Mouse (Mus musculus) kidney, adult 11 months (tissue): ENCODE measurements around the gene Lat2.
A peak's percentile ranks its signal among the peaks of the same experiment; 100 is the strongest.

Experiments used
- DNase-seq: peaks from one replicate; pipeline ENCODE4 v3.0.0; 2022

Gene Lat2

DNA sequence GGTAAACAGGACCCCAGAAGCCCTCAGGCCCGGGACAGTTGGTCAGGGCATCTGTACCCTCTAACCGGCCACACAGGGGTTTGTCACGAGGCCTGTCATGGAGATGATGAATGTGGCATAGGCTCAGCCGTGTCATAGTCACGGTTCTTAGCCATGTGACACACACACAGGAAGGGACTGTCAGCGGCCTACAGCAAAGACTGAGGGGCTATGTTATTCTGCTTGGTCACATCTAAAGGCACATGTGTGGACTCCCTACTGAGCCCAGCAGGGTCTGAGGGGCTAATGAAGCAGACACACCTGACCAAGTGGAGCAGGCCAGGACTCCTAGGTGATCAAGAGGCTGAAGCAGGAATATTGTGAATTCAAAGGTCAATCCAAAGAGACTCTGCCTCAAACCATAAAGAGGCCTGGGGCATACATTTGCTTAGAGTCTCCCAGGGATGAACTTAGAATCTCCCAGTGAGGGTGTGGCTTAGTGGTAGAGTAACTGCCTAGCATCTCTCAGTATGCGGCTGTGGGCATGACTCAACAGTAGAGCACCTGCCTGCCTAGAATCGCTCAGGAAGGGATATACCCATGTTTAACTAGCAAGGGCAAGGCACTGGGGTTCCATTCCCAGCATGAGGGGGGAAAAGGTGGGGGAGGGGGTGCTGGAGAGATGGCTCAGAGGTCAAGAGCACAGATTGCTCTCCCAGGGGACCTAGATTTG, 2.9 kb downstream of the Lat2 start:
- DNase-seq: no peak

DNA sequence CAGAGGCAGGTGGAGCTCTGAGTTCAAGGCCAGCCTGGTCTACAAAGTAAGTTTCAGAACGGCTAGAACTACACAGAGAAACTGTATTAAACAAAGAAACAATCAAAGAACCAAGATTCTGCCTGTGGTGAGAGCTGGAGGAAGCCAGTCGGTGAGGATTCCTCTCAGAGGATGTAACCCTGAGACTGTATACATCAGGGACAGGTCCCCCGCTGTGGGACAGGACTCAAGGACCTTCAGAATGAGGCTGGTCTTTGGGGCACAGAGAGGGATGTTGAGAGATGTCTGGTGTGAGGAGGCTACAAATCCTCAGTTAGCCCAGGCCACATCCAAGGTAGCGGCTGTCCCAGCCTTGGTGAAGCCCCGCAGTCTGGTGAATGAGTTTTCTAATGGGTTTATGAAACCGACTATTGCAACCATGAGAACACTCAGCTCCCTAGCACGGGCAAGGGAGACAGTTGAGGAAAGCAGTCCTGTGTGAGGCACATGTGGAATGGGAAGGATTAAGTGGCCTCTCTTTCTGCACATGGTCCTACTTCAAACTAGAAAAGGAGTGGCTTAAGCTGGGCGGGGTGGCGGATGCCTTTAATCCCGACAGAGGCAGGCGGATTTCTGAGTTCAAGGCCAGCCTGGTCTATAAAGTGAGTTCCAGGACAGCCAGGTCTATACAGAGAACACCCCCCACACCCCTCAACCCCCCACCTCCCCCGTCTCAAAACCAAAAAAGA, 4.7 kb downstream of the Lat2 start:
- DNase-seq: no peak

DNA sequence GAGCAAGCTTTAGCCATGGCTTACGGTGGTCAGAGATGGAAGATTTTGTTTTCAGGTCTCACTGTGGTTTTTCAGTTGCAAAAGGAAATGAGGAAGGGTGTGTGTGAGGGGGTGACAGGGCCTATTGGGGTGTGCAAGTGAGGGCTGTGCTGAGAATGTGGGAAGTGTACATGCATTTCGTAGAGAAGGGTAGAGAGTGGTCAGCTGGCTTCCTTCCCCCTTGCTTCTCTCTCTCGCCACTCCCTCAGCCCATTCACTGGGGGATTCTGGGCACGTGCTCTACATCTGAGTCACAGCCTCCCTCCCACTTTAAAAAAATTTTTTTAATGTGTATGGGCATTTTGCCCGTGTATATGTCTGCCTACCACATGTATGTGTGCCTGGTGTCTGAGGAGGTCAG, 7.7 kb downstream of the Lat2 start:
- DNase-seq: no peak

DNA sequence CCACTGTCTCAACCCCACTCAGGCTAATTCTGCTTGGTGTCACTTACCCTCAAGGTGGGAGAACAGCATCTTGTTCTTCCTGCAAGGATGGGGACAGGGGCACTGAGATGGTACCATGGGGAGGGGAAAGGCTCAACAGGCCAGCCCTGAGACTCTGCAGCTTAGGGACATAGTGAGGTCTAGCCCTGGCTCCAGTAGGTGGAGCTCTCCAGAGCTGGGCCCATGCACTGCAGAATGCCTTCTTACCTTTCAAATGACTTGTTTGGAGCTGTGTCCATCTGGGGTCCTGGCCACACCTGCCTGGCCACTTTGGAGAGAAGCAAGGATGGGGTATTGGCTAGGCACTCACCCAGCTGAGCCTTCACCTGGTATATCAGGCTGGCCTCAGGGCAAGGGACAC, 8.5 kb downstream of the Lat2 start:
- DNase-seq: no peak

DNA sequence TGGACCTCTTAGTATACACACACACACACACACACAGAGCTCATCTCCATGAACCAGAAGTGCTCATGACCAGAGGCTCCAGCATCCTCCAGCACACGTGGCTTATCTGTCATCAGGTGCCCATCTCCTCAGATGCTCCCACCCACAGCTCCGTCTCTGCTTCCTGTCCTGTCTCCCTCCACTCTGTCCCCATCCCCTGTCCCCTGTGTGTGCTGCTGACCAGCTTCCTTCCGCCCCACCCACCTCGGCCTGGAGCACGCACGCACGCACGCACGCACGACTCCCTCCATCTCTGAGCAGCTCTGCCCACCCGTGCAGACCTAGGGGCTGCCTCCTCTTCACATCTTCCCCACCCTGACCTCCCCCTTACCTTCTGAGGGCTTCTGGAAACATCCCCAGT, 10.4 kb downstream of the Lat2 start:
- DNase-seq: no peak

DNA sequence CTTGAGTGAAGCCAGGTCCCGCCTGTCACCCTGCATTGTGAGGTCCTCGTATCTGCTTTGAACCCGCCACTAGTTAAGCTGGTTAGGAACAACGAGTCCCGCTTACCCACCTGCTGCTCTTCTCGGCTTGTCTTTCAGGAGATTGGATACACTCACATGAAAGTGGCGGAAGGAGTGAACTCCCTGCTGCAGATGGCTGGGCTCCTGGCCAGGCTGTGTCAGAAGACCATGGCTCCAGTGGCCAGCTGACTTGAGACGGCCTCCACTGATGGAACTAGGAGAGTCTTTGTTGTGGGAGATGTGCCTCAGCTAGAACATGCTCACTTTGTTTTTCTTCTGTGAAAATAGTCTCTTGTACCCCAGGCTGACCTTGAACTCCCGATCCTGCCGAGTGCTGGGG, 17.1 kb downstream of the Lat2 start:
- DNase-seq: no peak

DNA sequence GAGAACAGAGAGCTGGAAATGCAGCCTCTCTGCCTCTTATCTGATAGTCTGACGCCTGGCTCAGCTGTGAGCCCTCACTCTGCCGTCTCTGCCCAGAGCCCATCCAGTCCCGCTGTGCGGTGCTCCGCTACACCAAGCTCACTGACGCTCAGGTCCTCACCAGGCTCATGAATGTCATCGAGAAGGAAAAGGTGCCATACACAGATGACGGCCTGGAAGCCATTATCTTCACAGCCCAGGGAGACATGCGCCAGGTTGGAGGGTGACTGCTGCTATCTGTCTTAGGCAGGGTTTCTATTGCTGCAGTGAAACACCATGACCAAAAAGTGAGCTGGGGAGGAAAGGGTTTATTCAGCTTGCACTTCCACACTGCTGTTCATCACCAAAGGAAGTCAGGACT, 21.7 kb downstream of the Lat2 start:
- DNase-seq: no peak

DNA sequence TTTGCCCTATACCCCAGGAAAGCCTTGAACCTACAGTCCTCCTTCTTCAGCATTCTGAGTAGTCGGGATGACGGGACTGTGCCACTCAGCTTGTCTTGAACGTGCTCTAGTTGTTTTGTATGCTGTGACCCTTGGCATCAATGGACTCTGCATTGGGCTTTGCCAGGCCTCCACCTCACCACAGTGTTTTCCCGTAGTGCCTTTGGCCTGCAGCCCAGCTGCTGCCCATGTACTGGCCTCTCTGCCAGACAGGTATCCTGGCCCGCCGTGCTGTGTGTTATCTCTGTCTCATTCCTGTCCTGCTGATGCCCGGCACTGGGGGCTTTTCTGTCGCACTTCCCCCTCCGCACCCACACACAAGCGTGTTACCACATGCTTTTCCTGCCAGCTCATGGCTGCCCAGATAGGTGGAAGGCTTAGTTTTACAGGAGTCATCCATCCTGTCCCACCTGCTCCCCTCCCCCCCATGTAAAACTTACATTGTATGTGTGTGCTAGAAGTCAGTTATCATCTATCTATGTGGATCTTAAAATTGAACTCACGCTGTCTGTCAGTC, 22.7 kb downstream of the Lat2 start:
- DNase-seq: peak; percentile 56

DNA sequence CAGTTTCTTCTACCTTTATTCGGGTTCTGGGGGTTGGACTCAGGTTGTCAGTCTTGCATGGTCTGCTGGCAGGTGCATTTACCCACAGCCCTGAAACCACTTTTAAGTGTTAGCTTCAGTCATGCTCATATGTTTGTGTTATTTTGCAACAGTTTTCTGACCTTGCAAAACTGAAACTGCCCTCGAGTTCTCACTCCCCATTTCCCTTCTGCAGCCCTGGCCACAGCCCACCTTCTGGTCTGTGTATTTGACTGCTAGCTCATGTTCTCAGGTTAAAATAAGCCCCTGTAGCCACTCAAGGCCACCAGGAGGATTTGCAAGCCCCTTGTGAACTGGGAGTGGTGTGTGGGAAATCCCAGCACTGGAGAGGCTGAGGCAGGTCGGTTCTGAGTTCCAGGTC, 24.9 kb downstream of the Lat2 start:
- no peak for DNase-seq

DNA sequence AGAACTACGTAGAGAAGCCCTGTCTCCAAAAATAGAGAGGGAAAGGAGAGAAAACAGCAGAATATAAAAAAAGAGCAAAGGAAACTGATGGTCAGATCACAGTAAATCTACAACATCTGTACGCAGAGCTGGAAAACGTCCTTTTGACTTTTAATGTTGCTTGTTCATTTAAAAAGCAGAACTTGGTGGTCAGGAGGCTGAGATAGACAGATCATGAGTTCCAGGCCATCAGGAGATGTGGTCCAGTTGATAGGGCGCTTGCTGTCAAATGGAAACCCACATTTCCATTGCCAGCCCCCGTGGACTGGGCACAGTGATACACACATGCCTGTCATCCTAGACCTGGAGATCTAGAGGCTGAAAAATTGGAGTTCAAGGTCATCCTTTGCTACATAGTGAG, 30.0 kb downstream of the Lat2 start:
- no peak for DNase-seq

DNA sequence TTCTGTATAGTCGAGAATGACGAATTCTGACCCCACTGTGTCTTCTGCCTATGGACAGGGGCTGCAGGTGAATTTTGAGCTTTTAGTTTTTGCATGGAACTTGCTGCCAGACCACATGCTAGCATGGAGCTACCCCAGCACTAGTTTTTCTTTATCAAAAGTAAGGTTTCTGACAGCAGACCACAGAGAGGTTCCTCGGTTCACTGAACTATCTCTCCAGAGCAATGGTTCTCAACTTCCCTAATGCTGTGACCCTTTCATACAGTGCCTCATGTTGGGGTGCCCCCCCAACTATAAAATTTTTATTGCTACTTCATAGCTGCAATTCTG, 31.0 kb downstream of the Lat2 start:
- no peak for DNase-seq

DNA sequence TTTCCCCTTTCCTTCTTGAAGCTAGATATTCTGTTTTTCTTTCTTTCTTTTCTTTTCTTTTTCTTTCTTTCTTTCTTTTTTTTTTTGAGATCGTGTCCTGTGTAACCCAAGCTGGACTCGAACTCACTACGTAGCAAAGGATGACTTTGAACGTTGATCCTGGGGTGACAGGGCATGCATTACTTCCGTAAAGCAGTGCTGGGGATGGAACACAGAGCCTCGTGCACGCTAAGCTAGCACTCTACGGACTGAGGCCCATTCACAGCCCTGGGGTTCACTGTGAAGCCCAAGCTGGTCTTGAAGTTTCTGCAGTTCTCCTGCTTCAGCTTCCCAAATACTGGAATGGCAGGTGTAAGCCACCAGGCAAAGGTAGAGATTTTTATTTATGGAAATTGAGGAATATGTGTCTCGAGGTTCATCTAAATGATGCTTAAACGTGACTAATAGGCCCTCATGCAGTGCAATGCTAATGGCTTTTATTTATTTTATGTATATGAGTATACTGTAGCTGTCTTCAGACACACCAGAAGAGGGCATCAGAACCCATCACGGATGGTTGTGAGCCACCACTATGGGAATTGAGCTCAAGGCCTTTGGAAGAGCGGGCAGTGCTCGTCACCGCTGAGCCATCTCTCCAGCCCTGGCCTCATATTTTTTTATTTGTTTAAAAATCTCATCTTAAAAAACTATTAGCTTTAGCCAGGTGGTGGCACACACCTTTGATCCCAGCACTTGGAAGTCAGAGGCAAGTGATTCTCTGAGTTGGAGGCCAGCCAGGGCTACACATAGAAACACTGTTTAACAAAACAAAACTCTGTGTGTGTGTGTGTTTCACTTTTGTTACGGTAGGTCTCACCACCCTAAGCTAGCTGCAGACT, 31.6 kb downstream of the Lat2 start:
- DNase-seq: no peak

DNA sequence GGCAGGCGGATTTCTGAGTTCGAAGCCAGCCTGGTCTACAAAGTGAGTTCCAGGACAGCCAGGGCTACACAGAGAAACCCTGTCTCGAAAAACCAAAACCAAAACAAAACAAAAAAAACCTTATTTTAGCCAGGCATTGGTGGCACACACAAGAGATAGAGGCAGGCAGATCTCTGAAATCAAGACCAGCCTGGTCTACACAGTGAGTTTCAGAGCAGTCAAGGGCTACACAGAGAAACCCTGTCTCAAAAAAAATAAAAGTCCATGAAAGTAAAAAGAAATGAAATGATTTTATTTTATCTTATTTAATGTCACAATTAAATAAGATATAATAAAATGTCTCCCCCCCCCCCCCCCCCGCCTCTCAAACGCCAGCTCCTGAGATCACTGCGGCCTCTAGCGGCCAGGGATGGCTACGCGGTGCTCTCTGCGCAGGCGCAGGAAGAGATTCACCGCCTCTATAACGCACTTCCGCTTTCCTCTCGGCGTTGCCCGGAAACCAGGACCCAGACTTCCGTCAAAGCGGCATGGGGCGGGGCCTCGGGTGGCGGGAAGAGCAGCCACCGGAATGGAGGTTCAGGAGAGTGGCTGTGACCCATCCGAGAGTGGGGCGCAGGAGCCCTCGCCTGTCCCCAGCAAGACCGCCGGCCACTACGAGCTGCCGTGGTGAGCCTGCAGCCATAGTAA, 32.5 kb downstream of the Lat2 start:
- peak; percentile 94 for DNase-seq

DNA sequence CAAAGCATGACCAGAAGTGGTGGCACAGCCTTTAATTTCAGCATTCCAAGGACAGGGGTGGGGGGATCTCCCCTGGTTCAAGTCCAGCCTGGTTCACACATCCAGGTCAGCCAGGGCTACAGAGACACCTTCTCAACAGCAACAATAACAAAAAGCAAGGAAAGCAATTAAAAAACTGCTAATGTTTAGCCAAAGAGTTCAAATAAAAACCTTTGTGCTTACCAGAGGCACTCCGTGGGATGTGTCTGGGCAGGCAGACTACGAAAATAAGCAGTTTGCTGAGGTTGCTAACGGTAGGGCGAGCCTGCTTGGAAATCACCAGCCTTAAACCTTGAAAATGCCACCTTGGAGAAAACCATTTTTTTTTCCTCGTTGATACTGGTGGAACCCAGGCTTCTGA, 33.7 kb downstream of the Lat2 start, which contains the start of gene Rfc2:
Gene Rfc2, plus strand, starts transcription at position 221 of the 400 bp plus-strand sequence.
- peak; percentile 60 for DNase-seq

DNA sequence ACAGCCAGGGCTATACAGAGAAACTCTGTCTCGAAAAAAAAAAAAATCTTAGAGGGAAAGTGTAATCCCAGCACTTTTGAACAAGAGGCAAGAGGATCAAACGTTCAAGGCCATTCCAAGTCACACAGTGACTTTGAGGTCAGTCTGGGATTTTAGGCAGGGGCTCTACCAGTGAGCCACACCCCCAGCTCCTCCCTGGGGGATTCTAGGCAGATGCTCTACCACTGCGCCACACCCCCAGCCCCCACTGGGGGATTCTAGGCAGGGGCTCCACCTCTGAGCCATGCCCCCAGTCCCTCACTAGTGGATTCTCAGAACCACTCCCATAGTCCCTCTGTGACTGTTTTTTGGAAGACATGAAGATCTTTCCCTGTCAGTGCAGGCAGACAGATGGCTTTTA, 35.7 kb downstream of the Lat2 start:
- DNase-seq: no peak

DNA sequence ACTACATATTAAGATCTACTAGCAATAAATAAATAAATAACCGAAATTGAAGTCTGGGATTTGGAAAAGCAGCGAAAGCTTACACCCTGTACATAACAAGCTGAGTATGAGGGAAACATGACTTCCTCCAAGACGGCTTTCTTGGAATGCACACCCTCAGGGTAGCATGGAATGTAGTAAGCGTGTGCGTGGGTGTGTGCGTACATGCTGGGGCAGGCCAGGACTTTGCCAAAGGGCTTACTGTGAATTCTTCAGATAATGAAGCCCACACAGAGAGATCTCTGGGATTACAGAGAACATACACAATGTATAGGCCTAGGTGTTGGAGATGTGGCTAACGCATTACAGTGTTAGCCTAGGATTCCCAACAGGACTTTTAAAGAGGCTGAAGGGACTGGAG, 37.3 kb downstream of the Lat2 start:
- no peak for DNase-seq

DNA sequence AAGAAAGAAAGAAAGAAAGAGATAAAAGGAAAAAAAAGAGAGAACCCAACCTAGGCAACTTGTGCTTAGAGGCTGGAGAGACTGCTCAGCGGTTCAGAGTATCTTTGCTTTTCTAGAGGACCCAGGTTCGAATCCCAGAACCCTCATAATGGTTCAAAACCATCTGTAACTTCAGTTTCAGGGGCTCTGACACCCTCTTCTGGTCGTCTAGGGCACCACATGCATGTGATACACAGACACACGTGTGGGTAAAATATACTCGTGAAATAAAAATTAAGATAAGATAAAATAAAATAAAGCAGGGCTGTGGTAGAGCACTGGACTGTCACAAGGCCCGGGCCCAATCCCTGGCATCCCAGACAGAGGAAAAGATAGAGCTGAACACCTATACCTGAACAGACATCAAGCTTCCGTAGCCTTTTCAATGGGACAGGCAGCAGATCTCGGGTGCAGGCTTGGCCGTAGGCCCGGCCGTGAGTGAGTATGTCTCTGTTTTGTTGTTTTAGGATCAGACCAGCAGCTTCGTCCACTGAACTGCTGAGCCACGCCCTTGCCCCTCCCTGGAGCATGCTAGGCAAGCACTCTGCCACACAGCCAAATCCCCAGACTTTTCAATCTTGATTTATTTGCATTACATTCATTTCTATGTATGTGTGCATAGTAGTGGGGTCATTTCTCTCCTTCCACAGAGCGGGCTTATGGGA, 38.2 kb downstream of the Lat2 start:
- no peak for DNase-seq

DNA sequence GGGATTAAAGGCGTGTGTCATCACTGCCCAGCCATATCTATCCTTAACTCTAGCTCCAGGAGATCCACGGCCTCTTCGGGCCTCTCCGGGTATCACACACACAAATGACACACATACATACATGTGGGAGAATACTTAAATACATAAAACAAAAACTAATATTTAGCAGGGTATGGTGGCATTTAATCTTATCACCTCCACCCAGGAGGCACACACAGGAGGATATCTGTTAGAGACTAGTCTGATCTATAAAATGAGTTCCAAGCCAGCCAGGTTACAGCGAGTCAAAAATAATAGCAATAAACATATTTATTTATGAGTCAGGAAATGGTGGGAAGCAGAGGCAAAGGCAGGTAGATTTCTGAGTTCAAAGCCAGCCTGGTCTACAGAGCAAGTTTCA, 39.0 kb downstream of the Lat2 start:
- DNase-seq: no peak

DNA sequence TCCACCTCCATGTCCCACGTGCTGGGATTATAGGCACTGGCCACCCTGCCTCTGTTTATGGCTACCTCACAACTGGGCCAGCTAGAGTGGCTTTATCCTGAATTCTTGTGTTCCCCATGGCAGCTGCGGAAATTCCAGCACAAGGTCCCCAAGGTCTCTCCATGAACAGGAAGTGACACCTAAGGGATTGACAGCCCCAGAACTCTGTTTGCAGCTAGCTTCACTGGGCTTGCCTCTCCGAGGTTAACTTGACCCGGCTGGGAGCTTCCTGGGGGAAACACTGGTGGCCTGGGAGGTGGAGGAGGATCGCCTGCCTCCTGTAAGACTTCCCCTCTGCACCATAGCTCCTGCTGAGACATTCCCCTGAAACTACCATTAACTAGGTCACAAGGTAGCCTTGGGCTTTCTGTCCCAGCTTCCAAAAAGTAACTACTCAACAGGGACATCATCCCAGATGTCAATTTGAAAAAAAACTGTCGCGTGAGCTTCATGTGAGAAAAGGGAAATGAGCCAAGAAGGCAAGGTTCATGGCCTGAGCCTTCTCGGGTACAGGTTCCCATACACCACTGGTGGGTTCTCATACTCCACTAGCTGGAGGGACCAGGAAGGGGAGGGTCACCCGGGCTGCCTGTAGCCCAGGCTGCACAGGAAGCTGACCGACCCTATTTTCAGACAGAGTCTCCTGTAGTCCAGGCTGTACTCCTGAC, 42.2 kb downstream of the Lat2 start:
- DNase-seq: peak; percentile 45

DNA sequence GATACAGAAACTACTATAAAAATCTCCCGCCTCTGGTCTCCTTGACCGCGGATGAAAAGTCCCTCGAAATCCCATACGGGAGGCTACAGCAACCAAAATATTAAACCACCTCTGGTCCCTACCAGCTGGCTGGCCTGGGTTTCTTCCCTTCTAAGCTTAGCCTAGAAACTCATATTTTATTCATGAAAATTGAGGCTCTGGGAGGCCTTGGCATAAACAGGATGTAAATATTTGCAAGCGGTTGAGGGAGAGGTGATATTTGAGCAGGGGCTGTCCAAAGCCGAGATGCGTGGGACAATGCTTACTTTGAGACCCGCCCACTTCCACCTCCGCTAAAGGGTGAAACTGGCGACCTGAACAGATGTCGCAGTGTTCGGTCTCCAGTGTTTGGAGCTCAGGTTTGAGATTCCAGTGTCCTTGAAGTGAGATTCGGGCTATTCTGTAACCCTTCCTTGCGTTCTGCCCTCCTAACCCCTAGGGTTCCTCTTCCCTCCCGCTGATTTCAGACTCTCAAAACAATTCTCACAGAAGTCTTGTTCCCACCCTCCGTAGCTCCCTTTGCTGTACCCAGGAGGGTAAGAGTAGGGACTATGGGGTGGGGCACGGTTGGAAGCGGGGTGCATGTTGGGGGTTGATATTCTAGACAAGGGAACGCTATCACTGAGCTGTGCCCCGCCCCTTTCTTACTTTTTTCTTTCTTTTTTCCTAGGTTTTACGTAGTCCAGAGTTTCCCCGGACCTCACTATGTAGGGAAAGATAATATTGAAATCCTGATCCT, 42.9 kb downstream of the Lat2 start:
- peak; percentile 81 for DNase-seq
